Mouse (Mus musculus): ENCODE data around the gene Tada3. TPM values are rescaled to one million over a fixed set of nuclear protein-coding genes. Genes with fewer than 3 reads are reported as not detected.

The Tada3 gene
- total and polyA plus RNA-seq, 2 experiments from 2014 or later = 26.2 to 61.8 TPM

- Histone ChIP-seq H3K27ac (peak overlapping the region; percentile 71), H3K9me3 (ENCODE audit: low read length) (no peaks in the 10 kb centered on the region)
These were observed 40.9 kb upstream of the Tada3 start for GRCm38 (mm10) chr6:113418441-113419198.

DNA sequence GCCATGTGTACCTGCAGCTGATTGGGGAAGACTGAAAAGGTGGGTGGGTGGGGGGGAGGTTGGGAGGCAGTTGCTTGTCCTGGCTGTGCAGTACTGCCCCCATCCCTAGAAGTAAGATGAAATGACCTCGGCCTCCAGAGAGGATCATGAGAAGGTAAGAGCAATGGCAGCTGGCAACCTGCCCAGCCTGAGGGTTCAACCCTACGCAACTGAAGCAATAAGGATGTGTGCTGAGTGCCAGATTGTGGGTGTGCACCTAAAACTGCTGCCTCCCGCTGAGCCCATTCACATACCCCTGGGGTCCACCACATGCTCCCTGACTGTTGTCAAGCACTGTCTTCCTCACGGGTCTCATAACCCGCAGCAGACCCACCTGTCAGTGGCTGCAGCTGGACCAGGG, 38.7 kb upstream of the Tada3 start:
- no peak for TF ChIP-seq CTCF (IDR thresholded peaks at IDR 0.05; ENCODE audit: low read depth)
- Histone ChIP-seq H3K4me3 (ENCODE audit: low read length) (no peak overlapping the region), H3K4me2 (ENCODE audit: low read depth, low read length) (no peak overlapping the region), H3K9me3 (ENCODE audit: low read length) (no peaks in the 10 kb centered on the region), H3K27me3 (ENCODE audit: insufficient read depth, low read length) (no peaks in the 10 kb centered on the region), H3K27ac (no peak overlapping the region), H3K36me3 (ENCODE audit: insufficient read depth, low read length) (0 out of 2 replicates have a peak, but pooled peaks cover 9% of the 10 kb centered on the region), H3K4me1 (ENCODE audit: insufficient read depth, low read length) (peaks cover 11% of the 10 kb centered on the region), H3K9ac (replicated peaks; ENCODE audit: low read length) (no peak overlapping the region)
- DNase-seq (ENCODE audit: low spot score) (no peak), ATAC-seq (no peak)
- 74% methylated on average over 5 of the region's 5 CpGs for WGBS

More at GRCm38 (mm10) chr6:113418441-113419198, 40.9 kb upstream of the Tada3 start:
- Histone ChIP-seq H3K4me1 (ENCODE audit: insufficient read depth, low read length) (peaks cover 11% of the 10 kb centered on the region), H3K36me3 (ENCODE audit: insufficient read depth, low read length) (0 out of 2 replicates have a peak, but pooled peaks cover 9% of the 10 kb centered on the region), H3K4me2 (ENCODE audit: low read depth, low read length) (peak overlapping the region; percentile 99), H3K4me3 (ENCODE audit: low read length) (peak overlapping the region; percentile 62), H3K27me3 (ENCODE audit: insufficient read depth, low read length) (no peaks in the 10 kb centered on the region), H3K9ac (replicated peaks; ENCODE audit: low read length) (peak overlapping the region; percentile 75)
- ATAC-seq = peak; percentile 15
- TF ChIP-seq CTCF (IDR thresholded peaks at IDR 0.05; ENCODE audit: low read depth) = no peak
- 13% methylated on average over 16 of the region's 16 CpGs for WGBS
- peak; percentile 7 for DNase-seq (ENCODE audit: low spot score)

DNA sequence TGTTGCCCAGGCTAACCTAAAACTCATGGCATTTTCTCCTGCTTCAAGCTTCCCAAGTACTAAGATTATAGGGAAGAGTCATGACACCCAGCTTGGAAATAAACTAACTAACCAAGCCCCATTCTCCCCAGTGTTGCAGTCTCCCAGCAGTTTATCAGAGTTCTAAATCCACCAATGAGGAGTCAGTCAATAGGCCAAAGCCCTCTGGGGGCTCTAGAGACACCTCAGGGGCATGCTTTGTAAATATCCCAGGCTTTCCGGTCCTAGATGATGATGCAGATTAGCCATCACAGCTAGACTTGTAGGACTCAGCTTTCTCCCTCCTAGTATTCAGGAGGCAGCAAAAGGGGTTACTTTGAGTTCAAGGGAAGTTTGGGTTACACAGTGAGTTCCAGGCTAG, 32.3 kb upstream of the Tada3 start:
- TF ChIP-seq CTCF (IDR thresholded peaks at IDR 0.05; ENCODE audit: low read depth) = no peak
- WGBS = 81% methylated on average over 1 of the region's 1 CpGs
- no peak overlapping the region for H3K9ac ChIP-seq (replicated peaks; ENCODE audit: low read length)
- DNase-seq (ENCODE audit: low spot score) = no peak
- H3K27me3 ChIP-seq (ENCODE audit: insufficient read depth, low read length) = no peaks in the 10 kb centered on the region
- no peak overlapping the region for H3K27ac ChIP-seq
- no peak overlapping the region for H3K4me2 ChIP-seq (ENCODE audit: low read depth, low read length)
- no peak for ATAC-seq
- no peak overlapping the region for H3K4me3 ChIP-seq (ENCODE audit: low read length)
- H3K4me1 ChIP-seq (ENCODE audit: insufficient read depth, low read length) = no peaks in the 10 kb centered on the region
- no peaks in the 10 kb centered on the region for H3K9me3 ChIP-seq (ENCODE audit: low read length)
- H3K36me3 ChIP-seq (ENCODE audit: insufficient read depth, low read length) = peaks cover 4% of the 10 kb centered on the region; the same call in 1 of the 2 replicates

DNA sequence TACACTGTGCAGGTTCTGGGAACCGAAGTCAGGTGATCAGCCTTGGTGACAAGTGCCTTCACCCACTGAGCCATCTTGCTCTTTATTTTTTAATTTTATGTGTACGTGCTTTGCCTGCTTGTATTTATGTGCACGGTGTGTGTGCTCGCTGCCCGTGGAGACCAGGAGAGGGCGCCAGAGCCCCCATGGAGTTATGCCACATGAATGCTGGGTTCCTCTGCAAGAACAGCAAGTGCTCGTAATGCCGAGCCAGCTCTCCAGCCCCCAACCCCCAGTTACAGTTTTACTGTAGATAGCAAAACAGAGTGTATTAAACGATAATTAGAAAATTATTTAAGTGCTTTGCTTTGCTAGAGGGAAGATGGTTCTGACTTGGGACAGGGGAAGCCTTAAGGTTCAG, 29.0 kb upstream of the Tada3 start:
- H3K4me2 ChIP-seq (ENCODE audit: low read depth, low read length) = no peak overlapping the region
- peak; percentile 27 for DNase-seq (ENCODE audit: low spot score)
- ATAC-seq = no peak
- no peaks in the 10 kb centered on the region for H3K27me3 ChIP-seq (ENCODE audit: insufficient read depth, low read length)
- H3K4me1 ChIP-seq (ENCODE audit: insufficient read depth, low read length) = no peaks in the 10 kb centered on the region
- H3K36me3 ChIP-seq (ENCODE audit: insufficient read depth, low read length) = no peaks in the 10 kb centered on the region; the same call in 1 of the 2 replicates
- peak; percentile 41 for TF ChIP-seq CTCF (IDR thresholded peaks at IDR 0.05; ENCODE audit: low read depth)
- no peaks in the 10 kb centered on the region for H3K9me3 ChIP-seq (ENCODE audit: low read length)
- no peak overlapping the region for H3K9ac ChIP-seq (replicated peaks; ENCODE audit: low read length)
- WGBS = 78% methylated on average over 9 of the region's 9 CpGs
- H3K4me3 ChIP-seq (ENCODE audit: low read length) = no peak overlapping the region
- no peak overlapping the region for H3K27ac ChIP-seq

- no peaks in the 10 kb centered on the region for H3K27me3 ChIP-seq (ENCODE audit: insufficient read depth, low read length)
- TF ChIP-seq CTCF (IDR thresholded peaks at IDR 0.05; ENCODE audit: low read depth) = no peak
- H3K9ac ChIP-seq (replicated peaks; ENCODE audit: low read length) = no peak overlapping the region
- H3K4me3 ChIP-seq (ENCODE audit: low read length) = no peak overlapping the region
- no peaks in the 10 kb centered on the region for H3K4me1 ChIP-seq (ENCODE audit: insufficient read depth, low read length)
- 91% methylated on average over 6 of the region's 6 CpGs for WGBS
- H3K4me2 ChIP-seq (ENCODE audit: low read depth, low read length) = no peak overlapping the region
- H3K36me3 ChIP-seq (ENCODE audit: insufficient read depth, low read length) = no peaks in the 10 kb centered on the region; the same call in 1 of the 2 replicates
- H3K27ac ChIP-seq = no peak overlapping the region
- ATAC-seq = no peak
- no peaks in the 10 kb centered on the region for H3K9me3 ChIP-seq (ENCODE audit: low read length)
- DNase-seq (ENCODE audit: low spot score) = no peak
These were observed 27.8 kb upstream of the Tada3 start for GRCm38 (mm10) chr6:113405483-113405882.

DNA sequence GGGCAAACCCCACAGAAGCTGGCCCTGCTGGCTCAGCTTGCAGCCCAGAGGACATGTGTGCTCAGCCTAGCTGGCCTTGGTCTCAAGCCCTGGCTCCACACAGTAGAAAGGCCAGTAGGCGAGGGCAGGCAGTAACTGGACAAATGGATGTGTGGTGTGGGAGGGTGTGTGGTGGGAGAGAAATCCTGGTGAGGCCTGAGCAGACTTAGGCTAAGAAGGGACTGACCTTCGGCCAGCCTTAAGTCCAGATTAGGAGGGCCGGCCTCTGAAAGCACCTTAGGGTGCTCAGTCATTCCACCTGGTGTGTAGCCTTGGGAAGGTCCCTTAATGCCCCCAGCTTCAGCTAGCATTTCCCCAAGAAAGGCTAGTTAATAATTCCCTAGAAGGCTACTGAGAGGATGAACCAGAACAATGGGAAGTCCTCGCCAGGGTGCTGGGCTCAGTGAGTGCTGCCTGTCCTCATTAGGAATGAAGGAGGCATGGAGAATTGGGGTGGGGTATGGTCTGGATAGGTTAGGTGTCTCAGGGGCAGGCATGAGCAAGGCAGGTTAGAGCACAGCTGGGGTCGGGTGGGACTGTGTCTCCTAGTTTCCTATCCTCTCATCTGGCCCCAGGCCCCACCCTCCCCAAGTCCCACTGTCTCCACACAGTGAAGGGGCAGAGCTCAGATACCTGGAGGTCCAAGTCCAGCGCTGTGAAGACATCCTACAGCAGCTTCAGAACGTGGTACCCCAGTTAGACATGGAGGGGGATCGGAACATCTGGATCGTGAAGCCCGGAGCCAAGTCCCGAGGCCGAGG, 27.2 kb upstream of the Tada3 start:
- WGBS = 76% methylated on average over 12 of the region's 12 CpGs
- Histone ChIP-seq H3K36me3 (ENCODE audit: insufficient read depth, low read length) (no peaks in the 10 kb centered on the region; the same call in 1 of the 2 replicates), H3K27ac (no peak overlapping the region), H3K27me3 (ENCODE audit: insufficient read depth, low read length) (no peaks in the 10 kb centered on the region), H3K4me3 (ENCODE audit: low read length) (no peak overlapping the region), H3K9me3 (ENCODE audit: low read length) (no peaks in the 10 kb centered on the region), H3K9ac (replicated peaks; ENCODE audit: low read length) (no peak overlapping the region), H3K4me2 (ENCODE audit: low read depth, low read length) (no peak overlapping the region), H3K4me1 (ENCODE audit: insufficient read depth, low read length) (no peaks in the 10 kb centered on the region)
- TF ChIP-seq CTCF (IDR thresholded peaks at IDR 0.05; ENCODE audit: low read depth) = no peak
- DNase-seq (ENCODE audit: low spot score) (no peak), ATAC-seq (peak; percentile 22; the same call in 1 of the 2 replicates)

Measured in hindbrain, postnatal 0 days (tissue).